Mouse (Mus musculus) skeletal muscle tissue, adult 2 months (tissue): ENCODE results near the gene March5.
A peak's percentile ranks its signal among the peaks of the same experiment; 100 is the strongest.
"Not testable (repeated sequence)": the region's sequence is repeated elsewhere in the genome, so short reads cannot be mapped to it uniquely, and the experiment has no call there.

Source experiments
- DNase-seq: peaks from one replicate; pipeline ENCODE4 v3.0.0-alpha.2; 2012; ENCODE audit warnings: low read depth, low spot score

The March5 gene

DNA sequence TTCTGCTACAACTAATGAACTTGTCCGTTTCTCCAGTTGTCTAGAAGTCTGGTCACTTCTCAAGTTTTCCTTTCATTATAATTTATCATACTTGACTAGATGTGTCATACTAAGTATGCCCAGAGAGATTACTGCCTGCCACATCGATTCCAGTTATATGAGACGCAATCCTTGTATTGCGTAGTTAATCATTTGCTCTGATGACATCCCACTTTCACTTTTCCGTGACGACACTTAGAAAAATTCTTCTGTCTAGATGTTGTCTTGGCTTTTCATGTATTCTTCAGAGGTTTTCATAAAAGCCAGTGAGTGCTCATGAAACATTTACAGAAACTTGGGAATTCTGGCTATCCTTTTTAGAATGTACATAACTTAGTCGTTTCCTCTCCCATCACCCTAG lies 1.6 kb downstream of the March5 start:
- no peak for DNase-seq

- no peak for DNase-seq
These were observed 2.3 kb downstream of the March5 start for GRCm38 (mm10) chr19:37209467-37210128.

- DNase-seq: no peak
These were observed 3.1 kb downstream of the March5 start for GRCm38 (mm10) chr19:37210457-37210856.

- peak; percentile 71 for DNase-seq
These were observed 4.1 kb downstream of the March5 start for GRCm38 (mm10) chr19:37211416-37211815.

- DNase-seq: no peak
These were observed 7.4 kb downstream of the March5 start for GRCm38 (mm10) chr19:37214711-37215110.

- no peak for DNase-seq
These were observed 18.0 kb downstream of the March5 start for GRCm38 (mm10) chr19:37225197-37225862.

GRCm38 (mm10) chr19:37232598-37232997 lies 25.3 kb downstream of the March5 start:
- DNase-seq: not testable (repeated sequence)

- no peak for DNase-seq
These were observed 26.5 kb downstream of the March5 start for GRCm38 (mm10) chr19:37233561-37234539.

DNA sequence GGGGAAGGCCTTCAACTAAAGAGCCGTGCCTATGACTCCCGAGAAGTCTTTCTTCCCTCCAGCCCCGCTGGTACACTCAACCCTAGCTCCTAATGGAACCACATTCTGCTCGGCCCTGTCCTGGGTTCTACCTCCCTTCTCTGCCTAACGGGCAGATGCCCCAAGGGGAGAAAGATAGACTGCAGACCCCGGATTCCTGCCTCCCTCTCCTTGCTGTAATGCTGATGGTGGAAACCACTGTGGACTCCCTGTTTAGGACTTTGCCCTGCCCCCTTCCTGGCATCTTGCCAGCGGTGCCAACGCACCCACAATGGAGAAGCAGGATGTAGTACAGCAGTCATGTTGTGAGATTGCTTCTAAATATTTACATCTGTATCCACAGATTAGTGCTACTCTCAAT lies 28.5 kb downstream of the March5 start:
- no peak for DNase-seq

DNA sequence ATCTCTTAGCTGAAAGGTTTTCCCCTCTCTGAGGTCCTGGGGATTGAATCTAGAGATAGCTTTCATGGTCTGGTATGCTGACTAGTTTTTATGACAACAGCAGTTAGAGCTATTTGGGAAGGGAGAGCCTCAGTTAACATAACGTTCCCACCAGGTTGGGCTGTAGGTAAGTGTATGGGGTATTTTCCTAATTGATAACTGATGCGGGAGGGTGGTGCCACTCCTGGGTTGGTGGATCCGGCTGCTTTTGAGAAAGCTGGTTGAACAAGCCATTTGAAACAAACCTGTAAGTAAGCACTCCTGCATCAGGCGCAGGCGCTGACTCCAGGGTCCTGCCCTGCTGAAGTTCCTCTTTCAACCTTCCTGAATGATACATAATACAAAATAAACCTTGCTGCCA lies 30.0 kb downstream of the March5 start:
- no peak for DNase-seq

- no peak for DNase-seq
These were observed 30.5 kb downstream of the March5 start for GRCm38 (mm10) chr19:37237712-37238437.

- DNase-seq: no peak
These were observed 31.3 kb downstream of the March5 start for GRCm38 (mm10) chr19:37238651-37239050.

- no peak for DNase-seq
These were observed 31.8 kb downstream of the March5 start for GRCm38 (mm10) chr19:37239096-37239495.

- no peak for DNase-seq
These were observed 33.9 kb downstream of the March5 start for GRCm38 (mm10) chr19:37241201-37241600.

- DNase-seq: no peak
These were observed 35.4 kb downstream of the March5 start for GRCm38 (mm10) chr19:37242707-37243106.

DNA sequence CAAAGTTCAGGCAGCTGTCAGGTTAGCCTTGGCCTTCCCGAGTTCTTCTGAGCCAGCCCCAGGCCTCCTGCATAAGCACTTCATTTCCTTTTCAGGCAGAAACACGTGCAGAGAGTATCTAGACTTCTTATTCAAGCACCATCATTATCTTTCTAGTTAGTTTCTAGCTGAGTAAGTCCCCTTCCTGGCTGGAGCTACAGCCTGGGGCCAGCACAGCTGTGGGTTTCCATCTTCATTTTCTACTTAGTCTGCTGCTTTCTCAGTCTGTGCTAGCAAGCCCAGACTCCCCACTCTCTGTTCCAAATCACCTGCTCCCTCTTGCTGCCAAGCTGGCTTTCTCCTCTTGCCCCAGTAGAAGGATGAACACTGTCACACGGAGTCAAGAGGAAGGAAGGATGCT lies 39.5 kb downstream of the March5 start:
- DNase-seq: no peak

GRCm38 (mm10) chr19:37248199-37248598 lies 40.9 kb downstream of the March5 start:
- DNase-seq: no peak

DNA sequence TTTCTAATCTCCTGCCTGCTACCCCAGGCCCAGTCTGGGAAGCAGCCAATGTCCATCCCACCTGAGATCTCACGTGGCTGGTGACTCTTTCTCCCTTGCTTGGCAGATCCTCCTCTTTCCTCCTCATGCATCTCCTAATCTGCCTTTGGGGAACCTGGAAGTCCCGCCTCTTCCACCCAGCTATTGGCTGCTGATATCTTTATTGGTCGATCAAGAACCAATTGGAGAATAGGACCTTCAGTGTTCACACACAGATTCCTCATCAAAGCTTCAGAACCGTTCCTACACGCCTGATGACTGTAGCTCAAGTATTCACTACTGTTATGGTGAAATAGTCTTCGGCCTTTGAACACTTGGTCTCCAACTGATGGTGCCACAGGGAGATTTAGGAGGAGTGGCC lies 44.8 kb downstream of the March5 start:
- no peak for DNase-seq

DNA sequence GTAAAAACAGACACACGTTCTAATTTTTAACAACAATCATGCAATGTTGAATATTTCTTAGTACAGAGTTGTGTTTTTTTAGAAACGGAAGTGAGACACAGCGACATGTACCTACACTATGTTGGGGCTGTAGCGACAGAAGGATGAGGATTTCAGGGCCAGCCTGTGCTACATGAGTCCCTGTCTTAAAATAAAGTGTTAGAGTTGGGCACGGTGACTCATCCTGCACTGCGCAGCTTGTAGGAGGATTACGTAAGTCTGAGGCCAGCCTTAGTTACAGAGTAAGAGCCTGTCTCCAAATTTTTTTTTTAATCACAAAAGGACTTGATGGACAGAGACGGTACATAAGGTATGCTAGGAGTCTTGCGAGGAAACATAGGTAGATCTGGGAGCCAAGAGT lies 48.0 kb downstream of the March5 start:
- no peak for DNase-seq

GRCm38 (mm10) chr19:37262389-37262788 lies 55.0 kb downstream of the March5 start:
- no peak for DNase-seq

DNA sequence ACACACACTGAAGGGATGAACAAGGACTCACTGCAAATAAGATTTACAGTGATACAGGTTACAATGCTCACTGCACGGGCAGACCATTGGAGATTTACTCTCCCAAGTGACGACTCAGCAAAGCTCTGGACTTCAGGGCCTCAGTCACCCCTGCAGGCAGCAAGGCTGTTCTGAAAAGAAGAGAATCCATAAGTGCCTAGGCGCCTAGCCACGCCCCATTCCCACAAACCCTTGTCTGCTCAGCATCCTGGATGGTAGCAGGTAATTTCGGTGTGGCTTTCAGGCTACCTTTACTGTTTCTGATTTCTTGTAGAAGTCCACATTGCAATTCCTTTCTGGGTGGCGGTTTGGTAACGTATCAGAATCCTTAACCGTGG lies 56.2 kb downstream of the March5 start:
- no peak for DNase-seq
